Mouse (Mus musculus): ENCODE measurements at regions not wholly inside any gene's neighbourhood (a gene's known extent, or its start where the extent isn't known, plus 50 kb on each side); places are given as distances from the start of the nearest gene placed in this dataset.

- DNase-seq (ENCODE audit: low spot score): no peak
Measured at GRCm38 (mm10) chr5:37980692-37981091, 57.9 kb upstream of the Stx18 start.

DNA sequence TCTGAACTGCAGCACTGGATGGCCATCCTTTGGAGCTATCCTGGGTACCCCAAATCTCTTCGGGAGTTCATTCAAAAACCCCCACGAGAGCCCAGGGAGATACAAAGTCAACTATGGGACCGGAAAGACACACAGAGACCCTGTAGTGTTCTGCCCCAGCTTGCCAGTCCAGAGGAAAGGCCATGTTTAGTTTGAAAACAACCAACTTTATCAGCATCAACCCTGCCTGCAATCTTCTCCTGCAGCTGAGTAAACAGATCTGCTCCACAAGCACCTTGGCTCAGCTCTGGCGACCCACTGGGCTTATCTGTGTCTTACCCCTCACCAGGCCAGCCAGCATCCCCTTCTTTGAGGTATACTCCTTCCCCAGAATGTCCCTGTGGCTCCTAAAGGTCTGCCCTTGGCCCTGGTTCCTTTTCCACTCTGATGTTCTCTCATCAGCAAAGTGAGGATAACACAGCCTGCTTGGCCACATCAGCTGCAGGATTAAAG is 61.6 kb upstream of the Stx18 start:
- no peak for DNase-seq (ENCODE audit: low spot score)

GRCm38 (mm10) chr5:37972980-37973545 is 65.5 kb upstream of the Stx18 start:
- no peak for DNase-seq (ENCODE audit: low spot score)

GRCm38 (mm10) chr5:37971724-37972123 is 66.8 kb upstream of the Stx18 start:
- no peak for DNase-seq (ENCODE audit: low spot score)

- DNase-seq (ENCODE audit: low spot score): no peak
Measured at GRCm38 (mm10) chr5:37968596-37968995, 69.9 kb upstream of the Stx18 start.

GRCm38 (mm10) chr5:37967914-37968375 is 70.6 kb upstream of the Stx18 start:
- DNase-seq (ENCODE audit: low spot score): no peak

- DNase-seq (ENCODE audit: low spot score): no peak
Measured at GRCm38 (mm10) chr5:37967106-37967913, 71.2 kb upstream of the Stx18 start.

- DNase-seq (ENCODE audit: low spot score): no peak
Measured at GRCm38 (mm10) chr5:37963688-37964087, 74.9 kb upstream of the Stx18 start.

- no peak for DNase-seq (ENCODE audit: low spot score)
Measured at GRCm38 (mm10) chr5:37962513-37962912, 76.0 kb upstream of the Stx18 start.

- no peak for DNase-seq (ENCODE audit: low spot score)
Measured at GRCm38 (mm10) chr5:37960216-37960615, 78.3 kb upstream of the Stx18 start.

- DNase-seq (ENCODE audit: low spot score): peak; percentile 33
Measured at GRCm38 (mm10) chr5:37952096-37952495, 86.4 kb upstream of the Stx18 start.

DNA sequence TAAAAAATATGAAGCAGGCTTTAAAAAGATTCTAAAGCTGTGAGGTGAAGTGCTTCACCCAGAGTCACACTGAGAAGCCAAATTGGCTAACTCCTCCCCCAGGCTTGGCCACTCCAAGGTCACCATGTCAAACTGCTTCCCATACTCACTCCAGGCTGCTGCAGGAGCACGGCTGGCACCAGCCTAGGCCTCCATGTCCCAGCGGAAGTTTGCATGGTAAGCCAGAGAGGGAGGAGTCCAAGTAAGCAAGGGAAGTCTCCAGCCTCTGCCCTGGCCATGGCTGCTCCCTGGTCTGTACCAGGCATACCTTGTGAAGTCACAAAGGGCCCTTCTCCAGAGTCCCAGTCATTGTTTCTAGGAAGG is 105.8 kb upstream of the Stx18 start:
- DNase-seq (ENCODE audit: low spot score): no peak

- peak; percentile 27 for DNase-seq (ENCODE audit: low spot score)
Measured at GRCm38 (mm10) chr5:37932086-37932759, 106.3 kb upstream of the Stx18 start.

GRCm38 (mm10) chr5:37920481-37920880 is 96.1 kb upstream of the Msx1 start:
- no peak for DNase-seq (ENCODE audit: low spot score)

GRCm38 (mm10) chr5:37919102-37919501 is 94.7 kb upstream of the Msx1 start:
- DNase-seq (ENCODE audit: low spot score): no peak

DNA sequence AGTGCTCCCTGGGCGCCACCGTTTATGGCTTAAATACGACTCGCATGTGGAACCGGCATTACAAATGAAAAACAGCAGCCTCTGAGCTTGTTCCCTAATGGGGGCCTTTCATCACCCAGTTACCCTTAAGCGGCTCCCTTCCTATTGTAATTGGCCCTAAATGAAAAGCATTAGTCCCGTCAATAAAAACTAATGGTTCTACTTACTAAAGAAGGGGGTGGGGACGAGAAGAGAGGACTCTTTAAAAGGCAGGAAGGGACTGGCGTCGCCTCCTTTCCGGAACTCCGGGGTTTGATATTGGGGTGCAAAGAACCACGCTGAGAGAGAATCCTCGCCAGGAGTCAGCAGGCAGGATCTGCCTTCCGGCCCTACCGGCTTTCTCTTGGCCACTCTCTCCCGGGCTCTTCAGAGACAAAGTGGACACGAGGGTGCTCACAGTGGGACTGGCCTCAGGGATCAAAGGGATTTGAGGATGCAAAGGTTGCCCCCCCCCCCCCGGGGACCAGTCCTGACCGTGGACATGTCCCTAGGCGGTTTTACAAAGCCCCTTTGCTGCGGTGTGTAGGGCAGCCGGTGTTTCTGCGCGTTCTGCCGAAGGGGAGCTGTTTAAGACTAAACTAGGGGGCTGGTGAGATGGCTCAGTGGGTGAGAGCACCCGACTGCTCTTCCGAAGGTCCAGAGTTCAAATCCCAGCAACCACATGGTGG is 93.8 kb upstream of the Msx1 start:
- DNase-seq (ENCODE audit: low spot score): no peak

GRCm38 (mm10) chr5:37917161-37917560 is 92.8 kb upstream of the Msx1 start:
- no peak for DNase-seq (ENCODE audit: low spot score)

- DNase-seq (ENCODE audit: low spot score): no peak
Measured at GRCm38 (mm10) chr5:37904683-37905352, 80.4 kb upstream of the Msx1 start.

DNA sequence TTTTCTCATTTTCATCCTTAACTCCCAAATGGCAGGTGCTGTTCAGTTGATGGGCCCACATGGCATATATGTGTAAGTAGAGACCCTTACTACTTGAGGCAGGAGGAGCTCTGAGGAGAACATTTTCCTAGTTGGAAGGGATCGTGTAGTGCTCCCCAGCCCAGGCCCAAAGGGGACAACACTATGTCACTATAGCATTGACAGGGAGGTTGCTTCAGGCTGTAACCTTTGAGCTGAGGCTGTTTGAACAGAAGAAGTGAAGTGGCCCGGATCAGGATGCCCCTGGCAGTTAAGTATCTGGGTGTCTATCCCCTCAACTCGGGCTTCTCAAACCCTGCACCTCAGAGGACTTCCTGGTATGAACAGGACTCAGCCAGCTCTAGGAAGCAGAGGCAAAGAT is 79.5 kb upstream of the Msx1 start:
- no peak for DNase-seq (ENCODE audit: low spot score)

DNA sequence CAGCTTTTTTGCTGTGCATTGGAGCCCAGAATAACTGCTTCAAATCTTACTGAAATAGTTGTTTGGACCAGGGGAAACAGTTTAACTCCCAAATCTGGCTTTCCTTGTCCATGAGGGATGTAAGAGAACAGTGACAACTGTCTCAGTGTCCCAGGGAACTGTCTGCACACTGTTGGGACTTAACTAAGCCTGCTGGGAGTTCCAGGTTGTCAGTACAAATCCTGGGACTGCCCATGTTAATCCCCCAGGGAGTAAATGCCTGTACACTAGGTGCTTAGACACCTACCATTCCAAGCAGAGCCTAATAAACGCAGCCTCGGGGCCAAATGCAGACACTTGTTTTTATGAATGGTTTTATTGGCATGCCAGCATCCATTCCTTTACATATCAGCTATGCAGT is 78.4 kb upstream of the Msx1 start:
- DNase-seq (ENCODE audit: low spot score): no peak

GRCm38 (mm10) chr5:37901861-37902291 is 77.5 kb upstream of the Msx1 start:
- DNase-seq (ENCODE audit: low spot score): no peak

Data from layer of hippocampus, adult 11-12 months (tissue).